Mouse (Mus musculus): ENCODE data around the gene Chst8. TPM values are rescaled to one million over a fixed set of nuclear protein-coding genes. Genes with fewer than 3 reads are reported as not detected.

Gene Chst8
- polyA plus RNA-seq, 1 experiment from 2014 or later: 10.1 TPM

GRCm38 (mm10) chr7:34630211-34631085 is 182.1 kb downstream of the Chst8 start:
- ATAC-seq (ENCODE audit: low FRiP score): peak; percentile 90
- WGBS: under 1% methylated on average over 34 of the region's 34 CpGs
- DNase-seq (ENCODE audit: low spot score, missing footprints): peak; percentile 92
- Histone ChIP-seq H3K4me3 (ENCODE audit: low read depth, low read length) (peak overlapping the region; percentile 25), H3K4me1 (ENCODE audit: control insufficient read depth, insufficient read depth, low read length) (peaks cover 12% of the 10 kb centered on the region), H3K9me3 (ENCODE audit: control insufficient read depth, low read length) (no peaks in the 10 kb centered on the region), H3K9ac (ENCODE audit: low read length) (peak overlapping the region; percentile 49), H3K36me3 (ENCODE audit: control insufficient read depth, insufficient read depth, low read length) (no peaks in the 10 kb centered on the region), H3K27me3 (ENCODE audit: control insufficient read depth, insufficient read depth, low read length) (no peaks in the 10 kb centered on the region), H3K27ac (ENCODE audit: low read depth, low read length) (no peak overlapping the region), H3K4me2 (peak overlapping the region; percentile 53)

- Histone ChIP-seq H3K27ac (ENCODE audit: low read depth, low read length) (no peak overlapping the region), H3K4me3 (ENCODE audit: low read depth, low read length) (peak overlapping the region; percentile 25), H3K9me3 (ENCODE audit: control insufficient read depth, low read length) (no peaks in the 10 kb centered on the region), H3K9ac (ENCODE audit: low read length) (peak overlapping the region; percentile 49), H3K4me1 (ENCODE audit: control insufficient read depth, insufficient read depth, low read length) (peaks cover 12% of the 10 kb centered on the region), H3K4me2 (peak overlapping the region; percentile 53), H3K36me3 (ENCODE audit: control insufficient read depth, insufficient read depth, low read length) (no peaks in the 10 kb centered on the region), H3K27me3 (ENCODE audit: control insufficient read depth, insufficient read depth, low read length) (no peaks in the 10 kb centered on the region)
- DNase-seq (ENCODE audit: low spot score, missing footprints): no peak
- WGBS: 44% methylated on average over 8 of the region's 8 CpGs
- peak; percentile 15 for ATAC-seq (ENCODE audit: low FRiP score)
Measured at GRCm38 (mm10) chr7:34629702-34630210, 182.8 kb downstream of the Chst8 start.

Other genes starting within 250 kb of the Chst8 start
- 13.6 and 15.9 TPM in 2 replicates for gene Kctd15, start 156.0 kb downstream of the Chst8 start, polyA plus RNA-seq (2014; fragmentation: Nextera tagmentation; extraction: Ambion mirVana)
- 64.9 and 67.3 TPM in 2 replicates for gene Pepd, start 99.7 kb upstream of the Chst8 start, polyA plus RNA-seq (2014; fragmentation: Nextera tagmentation; extraction: Ambion mirVana)
- gene Cebpg, start 243.9 kb upstream of the Chst8 start, polyA plus RNA-seq (2014; fragmentation: Nextera tagmentation; extraction: Ambion mirVana): 36.2 and 37.7 TPM in 2 replicates

Measured in midbrain, embryonic 11.5 days (tissue).